Mouse (Mus musculus) embryonic facial prominence, embryonic 10.5 days (tissue): ENCODE data around the gene Ugt1a6a. TPM values are rescaled to one million over a fixed set of nuclear protein-coding genes. Genes with fewer than 3 reads are reported as not detected.

Experiments
- DNase-seq: peaks from one replicate; pipeline ENCODE4 v3.0.0-alpha.2; 2017; ENCODE audit warnings: low spot score
- H3K27ac ChIP-seq: fragments of 300-500 bp; sonication (generic); replicated peaks from 2 replicates; pipeline ENCODE4 v1.5.1; 2016; ENCODE audit warnings: mild to moderate bottlenecking
- H3K27me3 ChIP-seq: fragments of 300-500 bp; sonication (generic); replicated peaks from 2 replicates; pipeline ENCODE4 v1.6.1; 2016; ENCODE audit warnings: low read depth, mild to moderate bottlenecking; ENCODE audit not compliant: poor library complexity, severe bottlenecking
- H3K36me3 ChIP-seq: fragments of 300-500 bp; sonication (generic); replicated peaks from 2 replicates; pipeline ENCODE4 v1.6.1; 2016; ENCODE audit warnings: mild to moderate bottlenecking, moderate library complexity
- H3K4me1 ChIP-seq: fragments of 300-500 bp; sonication (generic); 2 replicates; pipeline ENCODE4 v1.6.1; 2016
- H3K4me3 ChIP-seq: fragments of 300-500 bp; sonication (generic); 2 replicates; pipeline ENCODE4 v1.5.1; 2016; ENCODE audit warnings: mild to moderate bottlenecking, moderate library complexity
- H3K9me3 ChIP-seq: fragments of 300-500 bp; sonication (generic); 2 replicates; pipeline ENCODE4 v1.6.1; 2016; ENCODE audit warnings: mild to moderate bottlenecking
- WGBS: fragments of 180-500 bp; shearing (Covaris S2); methylation state at CpG from one replicate; pipeline ENCODE4 v1.1.7; 2016; 5-methylcytosine and 5-hydroxymethylcytosine counted together
- polyA plus RNA-seq: library from polyadenylated mRNA; unstranded; fragments of >200 nt; fragmentation: Nextera tagmentation; extraction: Ambion mirVana; gene quantifications from 2 replicates; pipeline ENCODE4 v1.2.1, GENCODE M21; 2016

The Ugt1a6a gene
- polyA plus RNA-seq, 1 experiment from 2014 or later: 0.45 TPM

- no peak within 1 kb of the TSS for H3K27ac ChIP-seq
- peaks cover 7% of the 10 kb centered on the region; the same call in 1 of the 2 replicates for H3K27me3 ChIP-seq
- WGBS: 83% methylated on average over 7 of the region's 7 CpGs
- peaks cover 5% of the 10 kb centered on the region for H3K4me1 ChIP-seq
- 0 out of 2 replicates have a peak, but pooled peaks cover 3% of the 10 kb centered on the region for H3K36me3 ChIP-seq
- H3K9me3 ChIP-seq: peaks cover 14% of the 10 kb centered on the region; the same call in 1 of the 2 replicates
- no peak within 1 kb of the TSS for H3K4me3 ChIP-seq
- DNase-seq: no peak
Measured at GRCm38 (mm10) chr1:88200456-88200855, 65.8 kb downstream of the Ugt1a6a start, which contains the start of gene Ugt1a2. Gene Ugt1a2, plus strand, starts transcription at chr1:88200601.

GRCm38 (mm10) chr1:88205294-88205922 is 70.8 kb downstream of the Ugt1a6a start, which contains the start of gene Dnajb3:
Gene Dnajb3, minus strand, starts transcription at chr1:88205782.
- Histone ChIP-seq H3K27ac (peak within 1 kb of the TSS; percentile 91), H3K4me3 (peak within 1 kb of the TSS; percentile 67), H3K4me1 (peaks cover 8% of the 10 kb centered on the region), H3K27me3 (peaks cover 15% of the 10 kb centered on the region), H3K36me3 (0 out of 2 replicates have a peak, but pooled peaks cover 3% of the 10 kb centered on the region), H3K9me3 (peaks cover 17% of the 10 kb centered on the region)
- peak; percentile 90 for DNase-seq
- WGBS: 7% methylated on average over 62 of the region's 62 CpGs

GRCm38 (mm10) chr1:88206843-88207479 is 72.4 kb downstream of the Ugt1a6a start:
- Histone ChIP-seq H3K27me3 (peaks cover 15% of the 10 kb centered on the region), H3K36me3 (0 out of 2 replicates have a peak, but pooled peaks cover 3% of the 10 kb centered on the region), H3K9me3 (peaks cover 24% of the 10 kb centered on the region), H3K27ac (no peak overlapping the region), H3K4me1 (peaks cover 8% of the 10 kb centered on the region), H3K4me3 (no peak overlapping the region)
- DNase-seq: no peak
- WGBS: 76% methylated on average over 2 of the region's 2 CpGs

- no peak within 1 kb of the TSS for H3K4me3 ChIP-seq
- DNase-seq: no peak
- no peaks in the 10 kb centered on the region for H3K36me3 ChIP-seq
- peaks cover 52% of the 10 kb centered on the region for H3K9me3 ChIP-seq
- 69% methylated on average over 8 of the region's 8 CpGs for WGBS
- H3K4me1 ChIP-seq: no peaks in the 10 kb centered on the region
- peaks cover 5% of the 10 kb centered on the region for H3K27me3 ChIP-seq
- no peak within 1 kb of the TSS for H3K27ac ChIP-seq
Measured at GRCm38 (mm10) chr1:88211812-88212211, 77.2 kb downstream of the Ugt1a6a start, which contains the start of gene Ugt1a1. Gene Ugt1a1, plus strand, starts transcription at chr1:88211959.

- 63% methylated on average over 8 of the region's 8 CpGs for WGBS
- H3K4me1 ChIP-seq: no peaks in the 10 kb centered on the region
- no peak overlapping the region for H3K4me3 ChIP-seq
- peaks cover 52% of the 10 kb centered on the region for H3K9me3 ChIP-seq
- no peak overlapping the region for H3K27ac ChIP-seq
- no peak for DNase-seq
- no peaks in the 10 kb centered on the region for H3K36me3 ChIP-seq
- H3K27me3 ChIP-seq: no peaks in the 10 kb centered on the region
Measured at GRCm38 (mm10) chr1:88212341-88213045, 77.9 kb downstream of the Ugt1a6a start.

- H3K27ac ChIP-seq: no peak overlapping the region
- no peak for DNase-seq
- WGBS: 84% methylated on average over 1 of the region's 1 CpGs
- H3K36me3 ChIP-seq: no peaks in the 10 kb centered on the region
- no peak overlapping the region for H3K4me3 ChIP-seq
- H3K4me1 ChIP-seq: no peaks in the 10 kb centered on the region
- peaks cover 52% of the 10 kb centered on the region for H3K9me3 ChIP-seq
- H3K27me3 ChIP-seq: no peaks in the 10 kb centered on the region
Measured at GRCm38 (mm10) chr1:88213061-88213460, 78.5 kb downstream of the Ugt1a6a start.

GRCm38 (mm10) chr1:88213766-88214461 is 79.3 kb downstream of the Ugt1a6a start:
- no peak overlapping the region for H3K27ac ChIP-seq
- 84% methylated on average over 2 of the region's 2 CpGs for WGBS
- peaks cover 52% of the 10 kb centered on the region for H3K9me3 ChIP-seq
- no peaks in the 10 kb centered on the region for H3K27me3 ChIP-seq
- no peaks in the 10 kb centered on the region for H3K36me3 ChIP-seq
- no peak for DNase-seq
- H3K4me1 ChIP-seq: no peaks in the 10 kb centered on the region
- no peak overlapping the region for H3K4me3 ChIP-seq

- peaks cover 52% of the 10 kb centered on the region for H3K9me3 ChIP-seq
- WGBS: 81% methylated on average over 2 of the region's 2 CpGs
Measured at GRCm38 (mm10) chr1:88214462-88214952, 79.9 kb downstream of the Ugt1a6a start.

GRCm38 (mm10) chr1:88215466-88216380 is 81.1 kb downstream of the Ugt1a6a start:
- no peaks in the 10 kb centered on the region for H3K4me1 ChIP-seq
- peak; percentile 11 for DNase-seq
- no peak overlapping the region for H3K4me3 ChIP-seq
- no peaks in the 10 kb centered on the region for H3K27me3 ChIP-seq
- H3K9me3 ChIP-seq: peaks cover 50% of the 10 kb centered on the region
- H3K36me3 ChIP-seq: no peaks in the 10 kb centered on the region
- H3K27ac ChIP-seq: no peak overlapping the region
- 71% methylated on average over 10 of the region's 10 CpGs for WGBS

More at GRCm38 (mm10) chr1:88214462-88214952, 79.9 kb downstream of the Ugt1a6a start:
- no peaks in the 10 kb centered on the region for H3K4me1 ChIP-seq
- no peak overlapping the region for H3K27ac ChIP-seq
- no peaks in the 10 kb centered on the region for H3K36me3 ChIP-seq
- H3K27me3 ChIP-seq: no peaks in the 10 kb centered on the region
- no peak for DNase-seq
- no peak overlapping the region for H3K4me3 ChIP-seq

GRCm38 (mm10) chr1:88216551-88216950 is 81.9 kb downstream of the Ugt1a6a start:
- Histone ChIP-seq H3K36me3 (no peaks in the 10 kb centered on the region), H3K27me3 (no peaks in the 10 kb centered on the region), H3K4me1 (no peaks in the 10 kb centered on the region), H3K4me3 (no peak overlapping the region), H3K9me3 (peaks cover 46% of the 10 kb centered on the region), H3K27ac (no peak overlapping the region)
- 66% methylated on average over 2 of the region's 2 CpGs for WGBS
- no peak for DNase-seq

- 65% methylated on average over 2 of the region's 2 CpGs for WGBS
- Histone ChIP-seq H3K27me3 (no peaks in the 10 kb centered on the region), H3K4me3 (no peak overlapping the region), H3K9me3 (peaks cover 40% of the 10 kb centered on the region), H3K36me3 (no peaks in the 10 kb centered on the region), H3K4me1 (no peaks in the 10 kb centered on the region), H3K27ac (no peak overlapping the region)
- no peak for DNase-seq
Measured at GRCm38 (mm10) chr1:88217144-88217543, 82.5 kb downstream of the Ugt1a6a start.
